Mouse (Mus musculus) liver, postnatal 0 days (tissue): ENCODE data around the gene Tex2.

Source experiments
- CTCF ChIP-seq: sonication (generic); IDR thresholded peaks from 2 replicates; pipeline ENCODE4 v1.5.1; 2016; ENCODE audit warnings: antibody characterized with exemption, low read depth
- EP300 ChIP-seq: IDR thresholded peaks from 2 replicates; pipeline ENCODE4 v1.6.1; 2016; ENCODE audit warnings: antibody characterized with exemption, low read depth, mild to moderate bottlenecking

DNA sequence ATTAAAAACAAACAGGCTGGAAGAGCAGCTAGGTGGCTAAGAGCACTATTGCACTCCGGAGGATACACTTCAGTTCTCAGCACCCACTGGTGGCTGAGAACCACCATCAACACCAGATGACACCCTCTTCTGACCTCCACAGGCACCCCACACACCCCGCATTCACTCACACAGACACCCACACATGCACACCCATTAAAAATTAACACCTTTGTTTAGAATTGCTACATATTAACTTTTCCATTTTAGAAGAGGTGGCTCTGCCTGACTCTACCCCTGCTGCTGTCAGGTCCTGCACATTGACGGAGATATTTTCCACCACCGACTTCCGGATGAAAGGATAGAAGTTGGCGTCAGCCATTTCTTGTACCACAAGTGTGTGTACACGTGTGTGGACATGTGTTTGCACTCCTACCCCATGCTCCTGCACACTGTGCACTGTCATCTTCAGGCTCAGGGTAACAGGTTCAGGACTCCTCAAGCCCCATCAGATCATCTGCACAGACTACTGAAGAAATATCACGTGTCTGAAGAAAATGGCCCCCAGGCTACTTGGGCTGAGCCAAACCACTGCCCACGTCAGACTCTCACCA, 77.5 kb downstream of the Tex2 start:
- TF ChIP-seq CTCF: no peak
- TF ChIP-seq EP300: no peak
